Mouse (Mus musculus) urinary bladder, postnatal 25 days (tissue): ENCODE data around the gene Edem1.

Experiments
- DNase-seq: peaks from one replicate; pipeline ENCODE4 v3.0.0; 2022; ENCODE audit warnings: low spot score

Edem1 gene

DNA sequence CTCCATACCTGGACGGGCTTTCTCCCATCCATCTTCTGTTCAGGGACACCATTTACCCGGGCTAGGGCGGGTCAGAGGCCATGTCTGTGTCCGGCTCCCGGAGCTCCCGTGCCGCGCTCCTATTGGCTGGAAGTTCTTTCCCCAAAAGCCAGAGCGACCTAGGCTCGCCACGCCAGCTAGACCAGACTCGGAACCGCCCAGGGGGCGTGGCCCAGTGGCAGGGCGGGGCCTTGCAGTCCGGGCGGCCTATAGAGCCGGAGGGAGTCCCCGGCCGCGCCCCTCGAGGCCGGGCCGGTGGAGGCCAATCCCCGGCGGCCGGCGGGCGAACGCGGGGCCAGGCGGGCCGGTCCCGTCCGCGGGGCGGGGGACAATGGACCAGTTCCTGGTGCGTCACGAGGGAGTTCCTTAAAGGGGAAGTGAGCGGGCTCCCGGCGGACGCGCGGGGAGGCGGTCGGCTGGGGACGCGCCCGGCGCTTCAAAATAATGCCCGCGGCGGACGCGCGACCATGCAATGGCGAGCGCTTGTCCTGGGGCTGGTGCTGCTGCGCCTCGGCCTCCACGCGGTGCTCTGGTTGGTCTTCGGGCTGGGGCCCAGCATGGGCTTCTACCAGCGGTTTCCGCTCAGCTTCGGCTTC lies at the start of gene Edem1:
Gene Edem1, plus strand, starts transcription at position 408 of the 635 bp plus-strand sequence.
- peak; percentile 98 for DNase-seq

DNA sequence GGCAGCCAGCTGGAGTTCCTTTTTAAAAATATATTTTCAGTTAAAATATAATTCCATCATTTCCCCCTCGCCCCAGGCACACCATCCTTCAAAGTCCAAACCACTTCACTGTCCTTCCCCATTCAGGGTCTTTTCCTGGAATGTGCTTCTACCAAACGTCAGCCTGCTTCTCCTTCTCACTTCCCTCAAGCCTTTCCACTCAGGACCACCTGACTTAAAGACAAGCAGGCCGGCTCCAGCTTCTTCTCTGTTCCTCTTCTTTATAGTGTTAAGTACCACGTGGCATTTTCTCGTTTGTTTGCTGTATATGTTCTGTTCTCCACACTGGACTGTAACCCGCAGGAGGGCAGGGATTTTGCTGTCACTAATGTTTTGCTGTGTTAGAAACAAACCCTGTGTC lies 46.6 kb upstream of the Edem1 start:
- DNase-seq = no peak

DNA sequence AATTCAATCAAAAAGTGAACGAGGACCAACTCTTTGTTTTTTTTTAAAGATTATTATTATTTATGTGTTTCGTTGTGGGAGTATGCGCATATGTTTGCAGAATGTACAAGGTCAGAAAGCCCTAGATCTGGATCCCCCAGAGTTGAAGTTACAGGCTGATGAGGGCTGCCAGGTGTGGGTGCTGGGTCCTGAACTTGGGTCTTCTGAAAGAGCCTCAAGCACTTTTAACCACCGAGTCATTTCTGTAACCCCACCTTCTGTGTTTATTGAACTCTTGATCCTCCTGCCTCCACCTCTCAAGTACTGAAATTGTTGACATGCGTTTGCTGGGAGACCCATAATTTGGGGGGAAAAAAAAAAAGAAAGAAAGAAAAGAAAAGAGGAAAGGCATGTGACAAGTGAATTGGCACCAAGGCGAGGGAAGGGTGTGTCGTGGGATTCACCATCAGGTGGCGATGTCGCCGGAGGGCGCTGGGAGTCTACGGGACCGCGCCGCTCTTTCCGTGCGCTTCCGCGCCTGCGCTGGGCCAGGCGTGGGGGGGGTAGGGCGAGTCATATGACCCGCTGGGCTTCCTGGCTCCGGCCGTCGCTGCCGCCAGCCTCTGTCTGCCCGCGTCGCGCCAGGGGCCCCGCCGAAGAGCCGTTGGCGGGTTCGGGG lies 45.8 kb upstream of the Edem1 start, which contains the start of gene Arl8b:
Gene Arl8b, plus strand, starts transcription at position 574 of the 658 bp plus-strand sequence.
- peak; percentile 99 for DNase-seq

DNA sequence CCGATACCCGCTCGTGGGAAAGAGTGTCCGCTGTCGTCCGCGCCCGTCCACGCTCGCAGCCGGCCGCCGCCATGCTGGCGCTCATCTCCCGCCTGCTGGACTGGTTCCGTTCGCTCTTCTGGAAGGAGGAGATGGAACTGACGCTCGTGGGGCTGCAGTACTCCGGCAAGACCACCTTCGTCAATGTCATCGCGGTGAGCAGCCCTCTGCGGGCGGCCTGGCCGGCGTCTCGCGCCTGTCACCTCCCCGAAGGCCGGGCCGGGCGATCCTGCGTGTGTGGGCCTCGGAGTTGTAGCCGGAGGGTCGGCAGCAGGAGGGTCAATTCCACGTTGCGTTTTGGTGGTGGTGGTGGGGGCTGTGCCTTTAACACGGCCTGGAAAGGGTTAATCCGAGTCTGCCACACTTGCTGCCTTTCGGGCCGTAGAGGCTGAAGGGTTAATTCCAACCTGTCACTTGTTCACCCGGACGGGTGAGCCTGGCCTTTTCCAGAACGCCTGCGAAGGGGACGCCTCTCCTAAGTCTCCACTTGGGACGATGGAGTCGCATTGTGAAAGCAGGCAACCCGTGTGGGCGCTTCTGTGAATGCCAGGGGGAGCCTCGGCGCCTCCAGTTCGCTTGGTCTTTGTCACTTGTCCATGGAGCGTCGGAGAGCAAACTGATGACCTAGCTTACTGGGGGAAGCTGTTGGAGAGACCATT lies 45.1 kb upstream of the Edem1 start:
- peak; percentile 37 for DNase-seq

DNA sequence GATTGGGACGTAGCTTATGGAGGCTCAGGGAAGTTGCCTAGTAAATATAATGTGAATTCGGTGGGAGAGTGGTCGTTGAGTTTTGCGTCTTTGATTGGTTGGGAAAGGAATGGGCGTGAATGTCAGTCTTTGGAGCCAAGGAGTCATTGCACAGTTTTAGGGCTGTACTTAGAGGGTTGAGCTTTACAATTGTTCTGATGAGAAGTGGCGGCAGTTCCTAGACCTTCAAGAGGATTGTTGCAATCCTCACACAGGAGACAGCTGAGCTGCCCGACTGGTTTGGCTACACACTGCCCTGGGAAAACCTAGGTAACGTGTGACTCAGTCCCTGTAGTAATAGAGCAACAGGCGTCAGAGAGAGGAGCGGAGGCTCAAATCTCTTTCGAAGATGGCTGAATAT lies 44.4 kb upstream of the Edem1 start:
- DNase-seq = peak; percentile 40

DNA sequence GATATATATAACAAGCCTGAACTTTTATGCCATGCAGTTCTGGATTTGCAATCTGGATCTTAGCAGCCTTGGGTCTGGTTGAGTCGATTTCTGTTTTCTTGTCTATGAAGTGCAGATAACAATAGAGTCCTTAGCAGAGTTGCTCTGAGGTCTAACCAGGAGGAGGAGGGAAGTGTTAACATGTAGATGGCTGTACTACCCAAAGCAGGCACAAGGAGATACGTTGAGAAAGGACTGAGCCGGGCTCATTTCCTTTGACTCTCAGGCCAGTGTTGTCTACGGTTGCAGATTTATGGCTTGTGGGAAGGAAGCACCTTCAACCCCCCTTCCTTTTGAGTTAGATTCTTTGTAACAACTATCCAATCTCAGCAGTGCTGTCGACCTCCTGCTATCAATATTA lies 43.6 kb upstream of the Edem1 start:
- no peak for DNase-seq

DNA sequence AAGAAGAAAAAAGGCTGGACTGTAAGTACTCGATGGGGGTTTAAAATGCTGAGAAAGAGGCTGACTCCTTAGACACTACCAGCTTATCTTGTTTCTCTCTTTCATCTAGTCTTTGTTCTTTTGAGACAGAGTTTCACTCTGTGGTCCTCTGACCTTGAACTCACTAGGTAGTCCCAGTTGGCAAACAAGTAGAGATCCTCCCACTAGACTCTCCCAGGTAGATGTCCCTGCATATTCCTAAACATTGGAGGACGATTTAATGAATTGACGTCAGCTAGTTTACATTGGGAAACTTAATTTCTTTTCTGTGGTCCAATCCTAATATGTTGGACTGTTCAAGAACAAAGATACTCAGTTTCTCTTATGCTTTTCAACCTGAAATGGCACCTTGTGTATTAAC lies 42.9 kb upstream of the Edem1 start:
- no peak for DNase-seq

DNA sequence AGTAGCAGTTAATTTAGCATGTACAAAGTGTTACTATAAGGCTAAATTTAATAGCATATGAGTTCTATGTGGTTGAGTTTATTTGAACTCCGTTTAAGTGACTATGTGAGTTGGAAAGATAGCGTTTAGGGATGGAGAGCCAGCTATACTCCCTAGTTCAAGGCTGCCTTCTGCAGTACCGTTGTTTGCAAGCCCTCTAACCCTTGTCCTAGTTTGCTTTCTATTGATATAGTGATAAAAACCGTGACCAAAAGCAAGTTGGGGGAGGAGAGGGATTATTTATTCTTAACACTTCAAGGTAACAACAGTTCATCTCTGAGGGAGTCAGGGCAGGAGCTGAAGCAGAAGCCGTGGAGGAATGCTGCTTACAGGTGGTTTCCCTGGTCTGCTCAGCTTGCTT lies 36.9 kb upstream of the Edem1 start:
- no peak for DNase-seq

DNA sequence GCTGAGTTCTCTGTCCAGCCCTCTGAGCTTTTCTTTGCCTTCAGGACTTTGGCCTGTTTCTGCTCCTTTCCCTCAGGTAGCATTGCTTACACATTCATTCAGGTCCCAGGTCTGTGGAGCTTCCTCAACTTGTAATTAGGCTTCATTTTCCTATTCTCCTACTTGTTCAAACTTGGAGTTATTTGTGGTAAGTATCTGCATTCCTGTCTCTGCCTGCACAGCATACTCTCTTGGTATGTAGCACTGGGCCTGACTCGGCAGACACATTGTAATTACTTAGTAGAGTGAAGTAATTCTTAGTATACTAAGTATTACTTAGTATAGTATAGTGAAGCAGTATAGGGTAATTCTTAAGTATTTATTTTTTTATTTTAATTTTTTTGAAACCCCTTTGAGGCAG lies 32.5 kb upstream of the Edem1 start:
- DNase-seq = no peak

DNA sequence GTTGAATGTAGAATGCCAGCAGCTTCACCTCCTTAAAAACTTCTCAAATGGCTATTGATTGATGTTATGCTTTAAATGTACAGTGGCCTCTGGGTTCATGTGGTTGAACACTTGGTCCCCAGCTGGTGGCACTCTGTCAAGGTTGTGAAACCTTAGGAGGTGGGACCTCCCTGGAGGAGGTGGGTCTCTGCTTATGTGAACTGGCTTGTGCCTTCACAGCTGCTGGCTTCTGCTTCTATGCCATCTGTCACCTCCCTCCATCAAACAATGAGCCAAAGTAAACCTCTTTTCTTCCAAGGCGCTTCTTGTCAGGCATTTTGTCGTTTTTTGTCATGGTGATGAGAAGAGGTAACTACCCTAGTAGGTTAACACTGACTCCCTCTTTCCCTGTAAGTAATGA lies 31.7 kb upstream of the Edem1 start:
- no peak for DNase-seq

DNA sequence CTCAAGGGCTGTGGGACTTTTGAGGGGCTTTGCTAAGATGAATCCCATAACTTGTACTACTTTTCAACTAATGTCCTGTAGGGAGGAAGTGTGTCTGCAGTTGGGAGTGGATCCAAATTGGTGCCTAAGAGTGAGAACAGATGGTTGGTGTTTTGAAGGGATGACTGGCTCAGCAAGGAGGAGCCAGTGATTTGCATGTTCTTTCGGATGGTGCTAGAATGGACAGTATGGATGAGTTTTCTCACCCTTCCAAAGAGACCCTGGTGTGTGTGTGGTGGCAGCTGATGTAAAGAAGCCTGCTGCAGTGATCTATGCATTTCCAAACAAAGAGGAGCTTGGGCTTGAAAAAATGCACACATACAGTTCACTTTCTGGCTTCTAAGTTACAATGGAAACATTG lies 23.2 kb upstream of the Edem1 start:
- DNase-seq = no peak

DNA sequence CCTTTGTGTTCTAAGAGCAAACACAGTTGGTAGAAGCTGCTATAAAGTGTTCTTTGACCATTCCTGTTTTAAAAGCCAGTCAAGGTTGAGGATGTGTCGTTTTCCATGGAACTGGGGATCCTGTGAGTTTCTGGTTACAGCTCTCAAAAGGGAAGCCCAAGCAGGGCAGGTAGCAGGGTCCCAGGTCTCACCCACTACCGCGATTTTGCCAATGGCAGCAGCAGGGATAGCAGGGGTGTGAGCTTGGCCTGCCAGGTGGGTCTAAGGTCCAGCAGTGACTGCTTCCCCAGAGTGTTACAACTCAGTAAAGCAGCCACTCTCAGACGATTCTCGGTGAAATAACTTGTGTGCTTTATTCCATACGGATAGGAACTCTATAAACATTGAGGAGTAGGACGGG lies 22.6 kb upstream of the Edem1 start:
- no peak for DNase-seq

DNA sequence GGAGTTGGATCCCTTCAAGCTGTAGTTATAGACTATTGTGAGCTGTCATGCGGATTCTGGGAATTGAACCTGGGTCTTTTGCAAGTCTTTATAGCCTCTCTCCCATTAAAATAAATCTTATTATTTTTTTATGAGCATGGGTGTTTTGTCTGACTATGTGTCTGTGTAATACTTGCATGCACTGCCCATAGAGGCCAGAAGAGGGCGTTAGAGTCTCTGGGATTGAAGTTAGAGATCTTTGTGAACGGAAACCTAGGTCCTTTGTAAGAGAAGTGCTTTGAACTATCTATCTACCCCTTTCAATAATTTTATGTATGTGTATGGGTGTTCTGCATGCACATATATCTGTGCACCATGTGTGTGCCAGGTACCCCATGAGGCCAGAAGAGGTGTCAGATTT lies 21.0 kb upstream of the Edem1 start:
- no peak for DNase-seq

DNA sequence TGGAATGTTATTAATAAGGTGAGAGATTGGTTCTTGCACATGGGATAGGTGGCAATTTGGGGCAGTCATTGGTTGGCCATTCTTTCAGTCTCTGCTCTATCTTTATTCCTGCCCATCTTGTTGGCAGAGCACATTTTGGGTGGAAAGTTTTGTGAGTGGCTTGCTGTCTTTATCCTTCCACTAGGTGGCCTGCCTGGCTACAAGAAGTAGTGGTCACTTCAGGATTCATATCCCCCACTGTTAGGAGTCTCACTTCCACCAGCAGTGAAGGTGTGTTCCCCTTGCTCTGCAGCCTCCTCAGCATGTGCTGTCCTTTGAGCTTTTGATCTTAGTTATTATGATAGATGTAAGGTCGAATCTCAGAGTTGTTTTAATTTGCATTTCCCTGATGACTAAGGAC lies 19.7 kb upstream of the Edem1 start:
- no peak for DNase-seq

DNA sequence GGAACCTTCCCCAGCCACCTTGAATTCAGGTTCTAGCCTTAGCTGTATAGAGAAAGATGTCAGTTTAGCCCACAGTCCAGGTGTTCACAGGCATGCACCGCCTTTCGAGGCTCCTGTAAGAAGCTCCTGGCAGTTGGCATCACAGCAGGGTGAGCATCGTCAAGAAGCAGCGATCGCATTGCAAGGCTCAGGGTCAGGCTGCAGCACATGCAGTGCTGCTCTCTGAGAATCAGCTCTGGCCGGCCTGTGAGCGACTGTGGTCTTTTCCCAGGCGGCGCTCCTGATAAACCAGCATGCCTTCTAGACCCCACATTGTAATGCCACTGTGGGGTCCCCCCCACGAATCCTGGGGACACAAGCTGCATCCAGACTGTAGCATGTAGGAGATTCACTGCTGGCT lies 18.2 kb upstream of the Edem1 start:
- no peak for DNase-seq

DNA sequence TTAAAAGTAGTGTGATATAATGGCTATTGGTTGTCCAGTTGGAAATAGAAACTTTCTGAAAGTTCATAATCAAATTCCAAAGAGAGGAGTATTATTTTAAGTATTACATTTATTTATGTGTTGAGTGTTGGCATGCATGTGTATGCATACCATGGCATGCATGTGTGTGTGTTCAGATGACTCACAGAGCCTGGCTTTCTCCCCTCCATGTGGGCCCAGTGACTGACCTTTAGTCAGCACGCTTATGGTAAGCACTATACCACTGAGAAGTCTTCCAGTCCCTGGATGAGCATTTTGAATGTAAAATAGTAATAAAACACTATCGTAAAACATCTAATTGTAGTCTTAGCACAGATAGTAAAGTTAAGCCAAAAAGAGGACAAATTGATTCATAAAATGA lies 16.3 kb upstream of the Edem1 start:
- no peak for DNase-seq

DNA sequence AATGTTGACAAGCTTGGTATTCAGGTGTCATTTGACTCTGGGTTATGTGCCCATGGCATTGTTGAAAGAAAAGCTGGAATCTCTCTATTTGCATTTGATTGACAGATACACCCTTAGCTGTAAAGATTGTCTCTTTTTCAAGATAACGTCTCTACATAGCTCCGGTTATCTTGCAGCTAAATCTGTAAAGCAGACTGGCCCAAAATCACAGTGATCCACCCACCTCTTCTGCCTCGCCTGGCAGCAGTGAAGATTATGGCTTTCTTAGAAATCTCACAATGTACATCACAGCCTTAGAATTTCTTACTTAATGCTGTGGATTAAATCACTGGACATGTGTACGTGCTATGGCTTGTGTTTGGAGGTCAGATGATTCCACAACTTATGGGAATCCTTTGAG lies 10.9 kb upstream of the Edem1 start:
- DNase-seq = no peak

DNA sequence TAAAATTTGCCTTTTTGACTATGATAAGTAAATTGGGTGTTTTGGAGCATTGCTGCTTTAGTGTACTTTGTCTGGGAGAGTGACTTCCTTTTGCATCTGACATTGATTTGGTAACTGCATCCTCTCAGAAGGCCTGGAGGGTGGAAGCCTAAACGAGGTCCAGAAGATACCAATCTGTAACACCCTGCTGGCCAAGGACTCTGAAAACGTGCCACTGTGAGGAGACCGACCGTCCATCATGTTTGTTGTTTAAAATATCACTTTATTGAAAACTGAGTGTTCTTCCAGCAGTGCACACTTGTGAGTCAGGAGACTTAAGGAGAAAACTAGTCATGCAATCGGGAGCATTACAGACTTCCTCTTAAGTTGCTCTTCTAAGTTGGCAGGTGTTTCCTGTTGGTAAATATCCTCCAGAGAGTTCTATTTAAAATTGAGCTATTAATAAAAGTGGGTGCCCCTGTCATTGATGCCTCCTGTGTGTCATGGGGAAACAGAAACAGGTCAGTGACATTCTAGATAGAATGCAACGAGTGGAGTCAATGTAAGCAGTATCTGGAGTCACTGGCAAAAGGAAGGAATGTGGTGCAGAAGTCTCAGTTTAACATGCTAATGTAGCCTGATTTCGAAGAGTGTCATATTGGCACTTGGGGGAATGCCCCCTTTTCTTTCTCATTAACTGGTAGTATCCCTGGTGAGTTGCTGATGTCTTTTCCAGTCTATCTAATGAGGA lies 3.5 kb upstream of the Edem1 start:
- DNase-seq = no peak

DNA sequence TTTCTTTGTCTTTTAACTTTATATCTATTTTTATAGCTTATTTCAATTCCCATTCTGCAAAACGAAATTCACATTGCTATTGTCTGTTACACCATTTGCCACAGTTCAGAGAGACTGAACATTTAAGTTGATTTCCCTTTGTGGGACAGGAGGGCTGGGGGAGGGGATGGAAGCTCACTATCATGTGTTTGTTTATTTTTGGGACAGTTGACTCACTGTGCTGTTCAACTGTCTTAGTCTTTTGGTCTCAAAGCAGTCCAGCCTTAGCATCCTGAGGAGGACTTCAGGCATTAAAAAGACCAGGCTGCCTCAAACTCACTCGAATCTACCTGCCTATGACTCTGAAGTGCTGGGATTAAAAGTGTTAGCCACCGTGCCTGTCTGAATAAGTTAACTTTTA lies 2.4 kb upstream of the Edem1 start:
- DNase-seq = no peak

DNA sequence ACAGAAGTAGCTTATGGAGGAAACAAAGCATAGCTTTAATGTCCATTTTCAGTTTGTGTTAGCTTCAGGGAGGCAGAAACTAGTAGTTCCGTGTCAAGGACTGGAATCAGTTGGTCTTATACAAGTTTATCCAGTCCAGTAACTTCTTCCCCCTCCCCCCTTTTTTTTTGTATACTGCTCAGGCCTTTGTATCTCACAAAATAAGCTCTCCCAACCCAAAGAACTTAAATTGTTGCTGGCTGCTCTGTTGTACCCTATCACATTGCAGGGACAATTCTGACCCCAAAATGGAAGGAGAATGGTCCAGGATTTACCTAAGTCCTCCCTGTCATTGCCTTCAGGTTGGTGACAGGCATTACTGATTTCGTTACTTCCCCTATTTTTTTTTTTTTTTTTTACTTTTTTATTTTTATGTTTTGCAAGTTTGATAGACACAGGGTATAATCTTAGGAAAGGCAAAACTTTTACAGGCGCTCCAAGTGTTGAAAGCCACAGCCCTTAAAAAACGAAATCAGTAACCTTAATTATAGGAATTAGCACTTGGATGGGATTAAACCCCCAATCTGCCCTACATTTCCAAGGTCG lies 1.0 kb upstream of the Edem1 start:
- DNase-seq = no peak

DNA sequence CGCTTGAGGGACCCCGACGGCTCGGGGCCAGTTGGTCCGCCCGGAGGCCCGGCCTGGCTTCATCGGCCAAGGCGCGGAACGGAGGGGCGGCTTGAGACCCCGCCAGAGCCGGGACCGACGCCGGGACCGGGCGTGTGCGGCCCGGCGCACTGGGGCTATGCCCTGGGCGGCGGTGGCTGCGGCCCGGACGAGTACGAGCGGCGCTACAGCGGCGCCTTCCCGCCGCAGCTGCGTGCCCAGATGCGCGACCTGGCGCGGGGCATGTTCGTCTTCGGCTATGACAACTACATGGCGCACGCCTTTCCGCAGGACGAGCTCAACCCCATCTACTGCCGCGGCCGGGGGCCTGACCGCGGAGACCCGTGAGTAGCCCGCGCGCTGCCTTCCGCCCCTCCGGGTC lies 431 bp downstream of the Edem1 start:
- no peak for DNase-seq
